Mouse (Mus musculus) erythroblast, embryonic 14.5 days (primary cell): Measurements from ENCODE around the gene 9430097D07Rik.

Source experiments
- GATA1 ChIP-seq: IDR thresholded peaks from 2 replicates; pipeline ENCODE4 v1.6.1; 2012; ENCODE audit warnings: low read length, inconsistent platforms, mixed read lengths
- TAL1 ChIP-seq: IDR thresholded peaks from 3 replicates; pipeline ENCODE4 v1.6.1; 2012; ENCODE audit warnings: low read length, inconsistent platforms, mixed read lengths

DNA sequence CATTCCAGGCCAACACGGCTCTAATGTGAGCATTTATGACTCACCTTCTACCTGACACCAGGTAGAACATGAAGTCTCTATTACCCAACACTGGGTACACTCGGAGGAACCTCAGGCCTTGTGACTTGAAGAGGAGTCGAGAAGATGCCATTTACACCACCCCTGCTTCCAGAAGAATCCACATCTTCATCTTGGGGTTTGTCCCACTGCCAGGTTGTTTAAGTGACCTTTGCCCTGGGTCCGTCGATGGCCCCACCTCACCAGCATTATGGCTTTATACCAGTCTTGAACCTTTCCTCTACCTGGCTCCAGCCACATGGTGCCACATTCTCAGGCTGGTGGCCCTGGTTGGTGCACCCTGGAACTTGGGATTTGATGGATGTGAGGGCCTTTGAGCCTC, 21.8 kb upstream of the 9430097D07Rik start:
- no peak for TF ChIP-seq GATA1
- TF ChIP-seq TAL1, result no peak
